Mouse (Mus musculus) E14TG2a.4 (cell line): ENCODE data around the gene Tfb1m.

ENCODE experiments used
- H3K27me3 ChIP-seq: 2 replicates; pipeline ENCODE4 v1.6.1; 2014; ENCODE audit warnings: low read length, control low read depth; ENCODE audit not compliant: insufficient read depth
- H3K36me3 ChIP-seq: 2 replicates; pipeline ENCODE4 v1.6.1; 2014; ENCODE audit warnings: low read length, control low read depth; ENCODE audit not compliant: insufficient read depth
- H3K4me1 ChIP-seq: replicated peaks from 2 replicates; pipeline ENCODE4 v1.6.1; 2014; ENCODE audit warnings: low read depth, low read length, control low read depth
- H3K4me3 ChIP-seq: replicated peaks from 2 replicates; pipeline ENCODE4 v1.5.1; 2014; ENCODE audit warnings: mild to moderate bottlenecking, low read length
- H3K9me3 ChIP-seq: 2 replicates; pipeline ENCODE4 v1.6.1; 2014; ENCODE audit warnings: low read length, control low read depth
- CTCF ChIP-seq: conservative IDR thresholded peaks from 2 replicates; pipeline ENCODE4 v1.5.1; 2014; ENCODE audit warnings: low read length
- NANOG ChIP-seq: IDR thresholded peaks from 2 replicates; pipeline ENCODE4 v1.6.1; 2014; ENCODE audit warnings: borderline replicate concordance, low read length, mixed read lengths
- POU5F1 ChIP-seq: IDR thresholded peaks from 2 replicates; pipeline ENCODE4 v1.6.1; 2014; ENCODE audit warnings: low read length, borderline replicate concordance

The Tfb1m gene

DNA sequence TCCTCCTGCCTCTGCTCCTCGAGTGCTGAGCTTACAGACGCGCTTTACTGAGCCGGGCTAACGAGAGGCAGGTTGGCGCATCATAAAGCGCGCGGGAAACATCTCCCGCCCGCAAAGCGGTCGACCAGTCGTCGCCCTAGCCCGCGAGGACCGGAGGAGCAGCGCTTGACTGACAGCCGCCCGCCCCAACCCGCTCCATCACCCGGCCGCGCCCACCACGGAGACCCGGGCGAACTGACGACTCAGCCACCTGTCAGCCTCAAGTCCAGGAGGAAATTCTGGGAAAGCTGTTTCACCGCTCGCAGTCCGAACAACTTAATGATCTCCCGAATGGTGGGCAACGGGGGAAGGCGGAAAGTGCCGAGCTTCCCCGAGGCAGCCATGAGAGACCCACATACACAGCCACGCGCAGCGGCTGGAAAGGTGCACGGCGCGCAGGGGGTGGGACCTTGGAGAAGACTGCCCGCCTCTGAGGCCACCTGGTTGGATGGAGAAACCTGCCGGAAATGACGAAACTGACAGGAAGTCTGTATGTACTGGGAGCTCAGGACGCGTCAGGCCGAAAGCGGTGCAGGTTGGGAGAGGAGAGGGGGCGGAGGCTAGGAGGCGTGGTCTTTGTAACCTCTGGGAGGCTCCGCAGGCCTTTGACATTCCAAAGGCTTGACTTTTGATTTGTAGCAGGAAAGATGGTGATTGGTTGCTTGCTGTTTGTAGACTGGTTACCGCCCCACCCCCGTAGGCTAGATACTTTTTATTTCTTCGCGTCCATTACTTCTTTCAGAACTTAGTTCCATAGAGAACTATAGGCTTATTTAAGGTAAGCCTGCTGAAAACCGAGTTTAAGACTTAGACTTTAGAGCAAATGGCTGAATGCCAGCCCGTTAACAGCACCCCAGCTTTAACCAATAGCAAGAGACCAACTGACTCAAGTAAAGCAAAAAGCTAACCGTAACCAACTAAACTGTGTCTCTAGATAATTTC is at the start of gene Tfb1m:
TSS of gene Tfb1m (minus strand) at position 451 of the 981 bp plus-strand sequence.
- TF ChIP-seq POU5F1 (no peak), NANOG (no peak), CTCF (no peak)
- H3K36me3 ChIP-seq, result peaks cover 22% of the 10 kb centered on the region
- H3K4me1 ChIP-seq, result peaks cover 28% of the 10 kb centered on the region
- H3K4me3 ChIP-seq, result peak within 1 kb of the TSS; percentile 86
- no peaks in the 10 kb centered on the region for H3K9me3 ChIP-seq
- H3K27me3 ChIP-seq, result no peaks in the 10 kb centered on the region

DNA sequence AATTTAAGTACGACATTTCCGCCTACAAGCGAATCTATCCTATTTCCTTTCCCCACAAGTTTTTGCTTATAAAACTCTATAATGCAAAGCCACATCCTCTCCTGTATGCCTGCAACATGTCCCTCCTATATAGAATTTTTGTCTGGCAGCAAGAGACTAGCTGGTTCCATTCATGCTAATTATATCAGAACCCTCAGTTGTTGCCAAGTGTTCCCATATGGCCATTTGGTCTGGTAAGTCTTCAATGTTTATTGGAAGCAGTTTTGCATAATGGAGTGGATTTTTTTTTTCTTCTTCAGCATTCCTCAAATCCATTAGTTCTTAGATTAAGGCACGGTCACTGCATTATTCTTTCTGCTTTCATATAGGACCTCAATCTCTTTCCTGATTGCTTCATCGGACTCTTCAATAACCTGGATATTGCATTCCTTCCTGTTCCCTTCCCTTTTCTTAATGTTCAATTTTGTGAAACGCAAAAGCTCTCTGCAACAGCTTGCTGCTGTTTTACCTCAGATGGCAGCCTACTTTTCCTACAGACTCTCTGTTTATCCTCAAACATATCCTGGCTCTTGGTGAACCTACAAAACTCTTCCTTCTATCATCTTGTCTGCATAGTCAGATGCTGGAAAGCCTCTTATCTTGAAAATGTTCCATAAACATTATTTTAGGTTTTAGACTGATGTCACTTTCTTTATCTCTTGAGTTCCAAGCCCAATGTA is 45.5 kb upstream of the Tfb1m start:
- Histone ChIP-seq H3K4me3 (no peak overlapping the region), H3K27me3 (no peaks in the 10 kb centered on the region), H3K36me3 (no peaks in the 10 kb centered on the region), H3K4me1 (peaks cover 1% of the 10 kb centered on the region; the same call in 1 of the 2 replicates), H3K9me3 (no peaks in the 10 kb centered on the region)
- TF ChIP-seq NANOG, result no peak
- TF ChIP-seq POU5F1, result no peak
- TF ChIP-seq CTCF, result no peak

- H3K4me1 ChIP-seq, result peaks cover 17% of the 10 kb centered on the region
- peaks cover 2% of the 10 kb centered on the region; the same call in 1 of the 2 replicates for H3K27me3 ChIP-seq
- TF ChIP-seq POU5F1, result no peak
- no peak for TF ChIP-seq NANOG
- no peaks in the 10 kb centered on the region for H3K9me3 ChIP-seq
- no peak overlapping the region for H3K4me3 ChIP-seq
- no peaks in the 10 kb centered on the region for H3K36me3 ChIP-seq
Observed at GRCm38 (mm10) chr17:3598393-3598792, 40.8 kb upstream of the Tfb1m start.

DNA sequence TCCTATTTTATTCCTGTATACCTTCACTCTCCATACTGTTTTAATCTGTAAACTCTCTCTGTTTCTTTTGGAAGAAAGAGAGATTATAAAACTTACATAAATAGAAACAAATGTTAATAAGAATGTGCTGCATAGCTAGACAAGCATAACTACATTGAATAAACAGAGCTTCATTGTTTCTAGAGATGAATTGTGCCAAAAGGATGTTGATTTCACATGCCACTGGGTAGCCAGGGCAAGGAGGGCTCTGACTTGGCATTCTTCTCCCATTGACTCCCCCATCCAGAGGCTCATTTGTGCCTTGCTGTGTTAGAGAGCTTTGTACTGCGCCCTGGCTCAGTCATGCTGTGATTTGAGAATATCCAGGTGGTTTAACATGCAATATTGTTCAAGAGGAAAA is 40.3 kb upstream of the Tfb1m start:
- Histone ChIP-seq H3K9me3 (peaks cover 3% of the 10 kb centered on the region; the same call in 1 of the 2 replicates), H3K27me3 (peaks cover 2% of the 10 kb centered on the region; the same call in 1 of the 2 replicates), H3K4me3 (no peak overlapping the region), H3K4me1 (peaks cover 17% of the 10 kb centered on the region), H3K36me3 (no peaks in the 10 kb centered on the region)
- TF ChIP-seq CTCF (no peak), POU5F1 (no peak), NANOG (no peak)

DNA sequence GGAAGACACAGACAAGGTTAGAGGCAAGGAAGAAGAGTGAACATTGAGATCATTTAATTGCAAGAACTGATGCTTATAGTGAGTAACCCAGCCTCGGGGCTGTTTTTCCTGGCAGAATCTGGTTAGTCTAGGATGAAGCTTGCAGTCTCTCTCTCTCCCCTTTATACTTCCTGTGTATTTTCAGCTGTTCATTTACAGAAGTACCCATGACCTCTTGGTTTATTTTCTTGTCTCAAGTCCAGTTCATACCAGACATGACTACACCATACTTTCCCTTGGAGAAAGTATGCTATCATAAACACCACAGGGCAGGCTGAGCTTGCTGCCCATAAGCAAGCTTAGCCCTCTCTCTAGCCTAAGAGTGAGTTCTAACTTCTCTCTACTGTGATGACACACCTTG is 39.5 kb upstream of the Tfb1m start:
- Histone ChIP-seq H3K9me3 (peaks cover 4% of the 10 kb centered on the region; the same call in 1 of the 2 replicates), H3K36me3 (no peaks in the 10 kb centered on the region), H3K27me3 (peaks cover 2% of the 10 kb centered on the region; the same call in 1 of the 2 replicates), H3K4me3 (no peak overlapping the region), H3K4me1 (peaks cover 17% of the 10 kb centered on the region)
- no peak for TF ChIP-seq POU5F1
- TF ChIP-seq CTCF, result no peak
- TF ChIP-seq NANOG, result no peak

DNA sequence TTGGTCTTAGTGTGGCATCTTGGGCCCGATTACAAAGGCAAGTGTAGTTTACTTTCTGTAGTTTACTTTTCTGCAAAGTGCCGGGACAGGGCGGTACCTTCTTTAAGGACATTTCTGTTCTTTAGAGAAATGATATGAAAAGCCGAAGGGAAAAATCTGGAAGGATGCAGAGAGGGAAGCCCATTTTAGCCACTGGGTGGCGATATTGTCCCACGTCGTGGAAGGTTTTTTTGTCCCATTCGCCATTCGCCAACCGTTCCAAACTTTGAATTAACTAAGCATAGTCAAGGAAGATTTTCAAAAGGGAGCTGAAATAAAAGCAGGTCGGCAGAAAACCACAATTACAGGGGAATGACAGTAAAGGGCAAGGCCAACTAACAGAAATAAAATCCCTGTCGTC is 13.3 kb upstream of the Tfb1m start:
- Histone ChIP-seq H3K36me3 (no peaks in the 10 kb centered on the region), H3K9me3 (no peaks in the 10 kb centered on the region), H3K4me3 (no peak overlapping the region), H3K27me3 (no peaks in the 10 kb centered on the region), H3K4me1 (peaks cover 11% of the 10 kb centered on the region)
- TF ChIP-seq POU5F1 (no peak), NANOG (no peak), CTCF (peak; percentile 83)

DNA sequence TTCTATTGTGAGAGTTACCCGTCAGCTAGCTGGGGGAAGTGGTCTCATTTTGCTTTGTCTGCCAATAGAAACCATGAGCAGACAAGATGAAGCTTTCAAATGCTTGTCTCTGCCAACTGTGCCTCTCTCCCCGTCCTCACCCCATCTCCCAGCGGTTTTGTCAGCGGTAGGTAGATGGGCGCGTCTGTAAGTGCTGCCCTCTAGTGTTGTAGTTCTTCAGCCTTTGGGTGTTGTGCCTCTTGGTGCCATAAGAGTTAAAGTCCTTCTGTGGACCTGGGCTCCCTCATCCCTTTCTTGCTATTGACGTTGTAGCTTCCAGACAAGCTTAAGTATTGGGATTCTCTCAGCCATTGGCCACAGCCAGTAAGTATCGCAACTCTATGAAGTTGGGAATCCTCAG is 4.8 kb upstream of the Tfb1m start:
- Histone ChIP-seq H3K36me3 (no peaks in the 10 kb centered on the region), H3K4me1 (peaks cover 8% of the 10 kb centered on the region), H3K4me3 (no peak overlapping the region), H3K9me3 (no peaks in the 10 kb centered on the region; the same call in 1 of the 2 replicates), H3K27me3 (no peaks in the 10 kb centered on the region)
- TF ChIP-seq CTCF (peak; percentile 62), POU5F1 (no peak)

DNA sequence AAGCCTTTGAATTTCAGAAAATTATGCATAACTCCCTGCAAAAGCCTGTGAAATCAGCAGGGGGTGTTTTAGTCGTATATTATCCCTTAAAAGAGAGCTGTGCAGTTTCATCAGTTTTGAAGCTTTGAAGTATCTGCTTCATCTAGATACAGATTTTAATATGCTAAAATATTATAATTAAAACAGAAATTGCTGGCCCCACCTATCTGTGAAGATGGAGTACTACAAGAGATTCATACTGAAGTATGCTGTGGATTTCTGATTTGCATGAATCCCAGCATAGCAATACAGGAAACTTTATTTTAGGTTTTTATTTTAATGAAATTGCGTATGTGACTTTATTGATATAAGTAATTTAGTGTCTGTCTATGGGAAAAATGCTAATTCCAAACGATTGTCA is 3.0 kb upstream of the Tfb1m start:
- no peak overlapping the region for H3K4me3 ChIP-seq

More for the DNA sequence above, 3.0 kb upstream of the Tfb1m start:
- no peak for TF ChIP-seq NANOG
- peak; percentile 39 for TF ChIP-seq CTCF
- H3K9me3 ChIP-seq, result no peaks in the 10 kb centered on the region; the same call in 1 of the 2 replicates
- peaks cover 23% of the 10 kb centered on the region for H3K4me1 ChIP-seq
- H3K36me3 ChIP-seq, result no peaks in the 10 kb centered on the region
- H3K27me3 ChIP-seq, result no peaks in the 10 kb centered on the region
